Mouse (Mus musculus) myocyte (in vitro differentiated cells): ENCODE results near the gene Xrra1.

Source experiments
- MYOG ChIP-seq, 3 experiments: IDR thresholded peaks; one replicate each; pipeline ENCODE4 v1.6.1; 2011; ENCODE audit warnings: control low read depth in 2 of 3, low read depth in 2 of 3, mild to moderate bottlenecking in 2 of 3; ENCODE audit not compliant: insufficient read length in 2 of 3, control insufficient read depth in 1 of 3, insufficient read depth in 1 of 3
- POLR2A ChIP-seq: IDR thresholded peaks from one replicate; pipeline ENCODE4 v1.6.1; 2011; ENCODE audit warnings: low read depth, mild to moderate bottlenecking, control low read depth, moderate library complexity; ENCODE audit not compliant: insufficient read length

GRCm38 (mm10) chr7:99962536-99963236 lies 103.8 kb downstream of the Xrra1 start:
- TF ChIP-seq POLR2A (no peak), MYOG (IDR thresholded peaks at IDR 0.05; ENCODE audit: control insufficient read depth in 1 of 3, insufficient read depth in 1 of 3, insufficient read length in 2 of 3, low read depth in 2 of 3) (no peak)
